Mouse (Mus musculus): ENCODE results near the gene Mnat1. TPM values are rescaled to one million over a fixed set of nuclear protein-coding genes. Genes with fewer than 3 reads are reported as not detected.
"Not testable (repeated sequence)": the region's sequence is repeated elsewhere in the genome, so short reads cannot be mapped to it uniquely, and the experiment has no call there.

The Mnat1 gene
- polyA plus RNA-seq, 1 experiment, result 5.2 TPM

GRCm38 (mm10) chr12:73094189-73094588 lies 29.3 kb upstream of the Mnat1 start:
- H3K27ac ChIP-seq (ENCODE audit: control insufficient read depth, insufficient read depth, low read depth, low read length, poor library complexity), result no peak overlapping the region
- 69% methylated on average over 2 of the region's 2 CpGs for WGBS
- no peak for TF ChIP-seq CTCF (IDR thresholded peaks at IDR 0.05; ENCODE audit: control insufficient read depth, insufficient read depth, low read length)
- no peak for TF ChIP-seq POLR2A (IDR thresholded peaks at IDR 0.05; ENCODE audit: borderline replicate concordance, control insufficient read depth, low read depth, low read length)
- H3K4me1 ChIP-seq (ENCODE audit: control insufficient read depth, insufficient read depth, low read length), result no peaks in the 10 kb centered on the region
- H3K4me3 ChIP-seq (replicated peaks; ENCODE audit: control insufficient read depth, low read depth, low read length), result no peak overlapping the region

- WGBS, result 66% methylated on average over 2 of the region's 2 CpGs
- Histone ChIP-seq H3K4me3 (replicated peaks; ENCODE audit: control insufficient read depth, low read depth, low read length) (no peak overlapping the region), H3K27ac (ENCODE audit: control insufficient read depth, insufficient read depth, low read depth, low read length, poor library complexity) (no peak overlapping the region), H3K4me1 (ENCODE audit: control insufficient read depth, insufficient read depth, low read length) (no peaks in the 10 kb centered on the region)
- TF ChIP-seq CTCF (IDR thresholded peaks at IDR 0.05; ENCODE audit: control insufficient read depth, insufficient read depth, low read length) (no peak), POLR2A (IDR thresholded peaks at IDR 0.05; ENCODE audit: borderline replicate concordance, control insufficient read depth, low read depth, low read length) (no peak)
Observed at GRCm38 (mm10) chr12:73094605-73095004, 28.9 kb upstream of the Mnat1 start.

GRCm38 (mm10) chr12:73096177-73096576 lies 27.3 kb upstream of the Mnat1 start:
- not testable (repeated sequence) for H3K4me3 ChIP-seq (replicated peaks; ENCODE audit: control insufficient read depth, low read depth, low read length); H3K4me1 ChIP-seq (ENCODE audit: control insufficient read depth, insufficient read depth, low read length); H3K27ac ChIP-seq (ENCODE audit: control insufficient read depth, insufficient read depth, low read depth, low read length, poor library complexity)
- WGBS, result 73% methylated on average over 5 of the region's 5 CpGs

- Histone ChIP-seq H3K27ac (ENCODE audit: control insufficient read depth, insufficient read depth, low read depth, low read length, poor library complexity) (no peak overlapping the region), H3K4me3 (replicated peaks; ENCODE audit: control insufficient read depth, low read depth, low read length) (no peak overlapping the region), H3K4me1 (ENCODE audit: control insufficient read depth, insufficient read depth, low read length) (no peaks in the 10 kb centered on the region)
- TF ChIP-seq POLR2A (IDR thresholded peaks at IDR 0.05; ENCODE audit: borderline replicate concordance, control insufficient read depth, low read depth, low read length) (no peak), CTCF (IDR thresholded peaks at IDR 0.05; ENCODE audit: control insufficient read depth, insufficient read depth, low read length) (no peak)
- 80% methylated on average over 4 of the region's 4 CpGs for WGBS
Observed at GRCm38 (mm10) chr12:73098593-73098992, 24.9 kb upstream of the Mnat1 start.

- TF ChIP-seq POLR2A (IDR thresholded peaks at IDR 0.05; ENCODE audit: borderline replicate concordance, control insufficient read depth, low read depth, low read length) (no peak), CTCF (IDR thresholded peaks at IDR 0.05; ENCODE audit: control insufficient read depth, insufficient read depth, low read length) (no peak)
- H3K4me1 ChIP-seq (ENCODE audit: control insufficient read depth, insufficient read depth, low read length), result no peaks in the 10 kb centered on the region
- no peak overlapping the region for H3K4me3 ChIP-seq (replicated peaks; ENCODE audit: control insufficient read depth, low read depth, low read length)
- 91% methylated on average over 12 of the region's 12 CpGs for WGBS
- no peak overlapping the region for H3K27ac ChIP-seq (ENCODE audit: control insufficient read depth, insufficient read depth, low read depth, low read length, poor library complexity)
Observed at GRCm38 (mm10) chr12:73103713-73104112, 19.8 kb upstream of the Mnat1 start.

- WGBS, result 33% methylated on average over 2 of the region's 2 CpGs
- TF ChIP-seq CTCF (IDR thresholded peaks at IDR 0.05; ENCODE audit: control insufficient read depth, insufficient read depth, low read length) (no peak), POLR2A (IDR thresholded peaks at IDR 0.05; ENCODE audit: borderline replicate concordance, control insufficient read depth, low read depth, low read length) (no peak)
- no peaks in the 10 kb centered on the region for H3K4me1 ChIP-seq (ENCODE audit: control insufficient read depth, insufficient read depth, low read length)
- no peak overlapping the region for H3K4me3 ChIP-seq (replicated peaks; ENCODE audit: control insufficient read depth, low read depth, low read length)
- H3K27ac ChIP-seq (ENCODE audit: control insufficient read depth, insufficient read depth, low read depth, low read length, poor library complexity), result no peak overlapping the region
Observed at GRCm38 (mm10) chr12:73107821-73108220, 15.7 kb upstream of the Mnat1 start.

GRCm38 (mm10) chr12:73110431-73111111 lies 12.9 kb upstream of the Mnat1 start:
- 3% methylated on average over 23 of the region's 23 CpGs for WGBS
- TF ChIP-seq CTCF (IDR thresholded peaks at IDR 0.05; ENCODE audit: control insufficient read depth, insufficient read depth, low read length) (no peak), POLR2A (IDR thresholded peaks at IDR 0.05; ENCODE audit: borderline replicate concordance, control insufficient read depth, low read depth, low read length) (no peak)
- H3K4me3 ChIP-seq (replicated peaks; ENCODE audit: control insufficient read depth, low read depth, low read length), result no peak overlapping the region
- H3K4me1 ChIP-seq (ENCODE audit: control insufficient read depth, insufficient read depth, low read length), result no peaks in the 10 kb centered on the region
- H3K27ac ChIP-seq (ENCODE audit: control insufficient read depth, insufficient read depth, low read depth, low read length, poor library complexity), result no peak overlapping the region

- Histone ChIP-seq H3K4me1 (ENCODE audit: control insufficient read depth, insufficient read depth, low read length) (no peaks in the 10 kb centered on the region), H3K4me3 (replicated peaks; ENCODE audit: control insufficient read depth, low read depth, low read length) (no peak overlapping the region), H3K27ac (ENCODE audit: control insufficient read depth, insufficient read depth, low read depth, low read length, poor library complexity) (no peak overlapping the region)
- WGBS, result 2% methylated on average over 44 of the region's 44 CpGs
- no peak for TF ChIP-seq CTCF (IDR thresholded peaks at IDR 0.05; ENCODE audit: control insufficient read depth, insufficient read depth, low read length)
- TF ChIP-seq POLR2A (IDR thresholded peaks at IDR 0.05; ENCODE audit: borderline replicate concordance, control insufficient read depth, low read depth, low read length), result no peak
Observed at GRCm38 (mm10) chr12:73111561-73112325, 11.8 kb upstream of the Mnat1 start.

Data from bone marrow, adult 2 months (tissue).